Mouse (Mus musculus): Measurements from ENCODE around the gene Slc25a26. TPM values are rescaled to one million over a fixed set of nuclear protein-coding genes. Genes with fewer than 3 reads are reported as not detected.

Gene Slc25a26
- polyA plus RNA-seq, 1 experiment from 2014 or later = 10.7 TPM

GRCm38 (mm10) chr6:94518171-94518570, 18.0 kb downstream of the Slc25a26 start:
- no peak overlapping the region for H3K4me2 ChIP-seq
- H3K9ac ChIP-seq (ENCODE audit: low read depth, low read length) = no peak overlapping the region
- H3K36me3 ChIP-seq (ENCODE audit: control insufficient read depth, insufficient read depth, low read length) = no peaks in the 10 kb centered on the region
- H3K4me3 ChIP-seq (ENCODE audit: low read depth, low read length) = no peak overlapping the region
- H3K27me3 ChIP-seq (ENCODE audit: control insufficient read depth, insufficient read depth, low read length) = no peaks in the 10 kb centered on the region
- no peaks in the 10 kb centered on the region for H3K4me1 ChIP-seq (ENCODE audit: control insufficient read depth, insufficient read depth, low read length)
- WGBS (ENCODE audit: insufficient replicate concordance) = 87% methylated on average over 6 of the region's 6 CpGs
- no peak overlapping the region for H3K27ac ChIP-seq (ENCODE audit: low read depth, low read length)
- H3K9me3 ChIP-seq (replicated peaks; ENCODE audit: control insufficient read depth, low read length) = no peaks in the 10 kb centered on the region
- ATAC-seq (replicated peaks; ENCODE audit: insufficient number of reproducible peaks, low FRiP score, low TSS enrichment) = no peak

GRCm38 (mm10) chr6:94524335-94524734, 24.2 kb downstream of the Slc25a26 start:
- H3K4me3 ChIP-seq (ENCODE audit: low read depth, low read length) = no peak overlapping the region
- H3K4me2 ChIP-seq = no peak overlapping the region
- no peaks in the 10 kb centered on the region for H3K4me1 ChIP-seq (ENCODE audit: control insufficient read depth, insufficient read depth, low read length)
- no peak overlapping the region for H3K27ac ChIP-seq (ENCODE audit: low read depth, low read length)
- H3K9me3 ChIP-seq (replicated peaks; ENCODE audit: control insufficient read depth, low read length) = no peaks in the 10 kb centered on the region
- no peak overlapping the region for H3K9ac ChIP-seq (ENCODE audit: low read depth, low read length)
- H3K36me3 ChIP-seq (ENCODE audit: control insufficient read depth, insufficient read depth, low read length) = no peaks in the 10 kb centered on the region
- ATAC-seq (replicated peaks; ENCODE audit: insufficient number of reproducible peaks, low FRiP score, low TSS enrichment) = no peak
- H3K27me3 ChIP-seq (ENCODE audit: control insufficient read depth, insufficient read depth, low read length) = no peaks in the 10 kb centered on the region
- 22% methylated on average over 2 of the region's 2 CpGs for WGBS (ENCODE audit: insufficient replicate concordance)

- no peak overlapping the region for H3K9ac ChIP-seq (ENCODE audit: low read depth, low read length)
- no peak for ATAC-seq (replicated peaks; ENCODE audit: insufficient number of reproducible peaks, low FRiP score, low TSS enrichment)
- no peak overlapping the region for H3K4me2 ChIP-seq
- H3K4me3 ChIP-seq (ENCODE audit: low read depth, low read length) = no peak overlapping the region
- no peak overlapping the region for H3K27ac ChIP-seq (ENCODE audit: low read depth, low read length)
- H3K36me3 ChIP-seq (ENCODE audit: control insufficient read depth, insufficient read depth, low read length) = no peaks in the 10 kb centered on the region
- no peaks in the 10 kb centered on the region for H3K27me3 ChIP-seq (ENCODE audit: control insufficient read depth, insufficient read depth, low read length)
- no peaks in the 10 kb centered on the region for H3K4me1 ChIP-seq (ENCODE audit: control insufficient read depth, insufficient read depth, low read length)
- WGBS (ENCODE audit: insufficient replicate concordance) = 72% methylated on average over 7 of the region's 7 CpGs
- no peaks in the 10 kb centered on the region for H3K9me3 ChIP-seq (replicated peaks; ENCODE audit: control insufficient read depth, low read length)
These were observed 30.6 kb downstream of the Slc25a26 start for GRCm38 (mm10) chr6:94530756-94531155.

- no peak overlapping the region for H3K27ac ChIP-seq (ENCODE audit: low read depth, low read length)
- no peak overlapping the region for H3K9ac ChIP-seq (ENCODE audit: low read depth, low read length)
- no peaks in the 10 kb centered on the region for H3K36me3 ChIP-seq (ENCODE audit: control insufficient read depth, insufficient read depth, low read length)
- H3K4me3 ChIP-seq (ENCODE audit: low read depth, low read length) = no peak overlapping the region
- H3K9me3 ChIP-seq (replicated peaks; ENCODE audit: control insufficient read depth, low read length) = no peaks in the 10 kb centered on the region
- ATAC-seq (replicated peaks; ENCODE audit: insufficient number of reproducible peaks, low FRiP score, low TSS enrichment) = no peak
- 65% methylated on average over 4 of the region's 4 CpGs for WGBS (ENCODE audit: insufficient replicate concordance)
- no peaks in the 10 kb centered on the region for H3K27me3 ChIP-seq (ENCODE audit: control insufficient read depth, insufficient read depth, low read length)
- no peaks in the 10 kb centered on the region for H3K4me1 ChIP-seq (ENCODE audit: control insufficient read depth, insufficient read depth, low read length)
- H3K4me2 ChIP-seq = no peak overlapping the region
These were observed 32.0 kb downstream of the Slc25a26 start for GRCm38 (mm10) chr6:94532086-94532485.

GRCm38 (mm10) chr6:94536478-94536877, 36.3 kb downstream of the Slc25a26 start:
- WGBS (ENCODE audit: insufficient replicate concordance) = 76% methylated on average over 8 of the region's 8 CpGs
- Histone ChIP-seq H3K9ac (ENCODE audit: low read depth, low read length) (no peak overlapping the region), H3K4me3 (ENCODE audit: low read depth, low read length) (no peak overlapping the region), H3K27ac (ENCODE audit: low read depth, low read length) (no peak overlapping the region), H3K4me1 (ENCODE audit: control insufficient read depth, insufficient read depth, low read length) (no peaks in the 10 kb centered on the region), H3K36me3 (ENCODE audit: control insufficient read depth, insufficient read depth, low read length) (no peaks in the 10 kb centered on the region), H3K27me3 (ENCODE audit: control insufficient read depth, insufficient read depth, low read length) (no peaks in the 10 kb centered on the region), H3K4me2 (no peak overlapping the region), H3K9me3 (replicated peaks; ENCODE audit: control insufficient read depth, low read length) (no peaks in the 10 kb centered on the region)
- ATAC-seq (replicated peaks; ENCODE audit: insufficient number of reproducible peaks, low FRiP score, low TSS enrichment) = no peak

- WGBS (ENCODE audit: insufficient replicate concordance) = 74% methylated on average over 1 of the region's 1 CpGs
- H3K4me3 ChIP-seq (ENCODE audit: low read depth, low read length) = no peak overlapping the region
- no peak for ATAC-seq (replicated peaks; ENCODE audit: insufficient number of reproducible peaks, low FRiP score, low TSS enrichment)
These were observed 37.5 kb downstream of the Slc25a26 start for GRCm38 (mm10) chr6:94537652-94538051.

GRCm38 (mm10) chr6:94540090-94540489, 40.0 kb downstream of the Slc25a26 start:
- WGBS (ENCODE audit: insufficient replicate concordance) = 70% methylated on average over 3 of the region's 3 CpGs
- Histone ChIP-seq H3K27me3 (ENCODE audit: control insufficient read depth, insufficient read depth, low read length) (no peaks in the 10 kb centered on the region), H3K9ac (ENCODE audit: low read depth, low read length) (no peak overlapping the region), H3K9me3 (replicated peaks; ENCODE audit: control insufficient read depth, low read length) (no peaks in the 10 kb centered on the region), H3K4me2 (no peak overlapping the region), H3K4me1 (ENCODE audit: control insufficient read depth, insufficient read depth, low read length) (no peaks in the 10 kb centered on the region), H3K36me3 (ENCODE audit: control insufficient read depth, insufficient read depth, low read length) (no peaks in the 10 kb centered on the region), H3K27ac (ENCODE audit: low read depth, low read length) (no peak overlapping the region), H3K4me3 (ENCODE audit: low read depth, low read length) (no peak overlapping the region)
- ATAC-seq (replicated peaks; ENCODE audit: insufficient number of reproducible peaks, low FRiP score, low TSS enrichment) = no peak

More at GRCm38 (mm10) chr6:94537652-94538051, 37.5 kb downstream of the Slc25a26 start:
- Histone ChIP-seq H3K4me2 (no peak overlapping the region), H3K9ac (ENCODE audit: low read depth, low read length) (no peak overlapping the region), H3K36me3 (ENCODE audit: control insufficient read depth, insufficient read depth, low read length) (no peaks in the 10 kb centered on the region), H3K4me1 (ENCODE audit: control insufficient read depth, insufficient read depth, low read length) (no peaks in the 10 kb centered on the region), H3K27ac (ENCODE audit: low read depth, low read length) (no peak overlapping the region), H3K27me3 (ENCODE audit: control insufficient read depth, insufficient read depth, low read length) (no peaks in the 10 kb centered on the region), H3K9me3 (replicated peaks; ENCODE audit: control insufficient read depth, low read length) (no peaks in the 10 kb centered on the region)

- no peak overlapping the region for H3K4me3 ChIP-seq (ENCODE audit: low read depth, low read length)
- no peaks in the 10 kb centered on the region for H3K9me3 ChIP-seq (replicated peaks; ENCODE audit: control insufficient read depth, low read length)
- H3K36me3 ChIP-seq (ENCODE audit: control insufficient read depth, insufficient read depth, low read length) = no peaks in the 10 kb centered on the region
- no peaks in the 10 kb centered on the region for H3K4me1 ChIP-seq (ENCODE audit: control insufficient read depth, insufficient read depth, low read length)
- 74% methylated on average over 4 of the region's 4 CpGs for WGBS (ENCODE audit: insufficient replicate concordance)
- H3K9ac ChIP-seq (ENCODE audit: low read depth, low read length) = no peak overlapping the region
- H3K27ac ChIP-seq (ENCODE audit: low read depth, low read length) = no peak overlapping the region
- no peak for ATAC-seq (replicated peaks; ENCODE audit: insufficient number of reproducible peaks, low FRiP score, low TSS enrichment)
- H3K4me2 ChIP-seq = no peak overlapping the region
- H3K27me3 ChIP-seq (ENCODE audit: control insufficient read depth, insufficient read depth, low read length) = no peaks in the 10 kb centered on the region
These were observed 40.5 kb downstream of the Slc25a26 start for GRCm38 (mm10) chr6:94540615-94541014.

GRCm38 (mm10) chr6:94541133-94541532, 41.0 kb downstream of the Slc25a26 start:
- no peak overlapping the region for H3K4me2 ChIP-seq
- no peak overlapping the region for H3K27ac ChIP-seq (ENCODE audit: low read depth, low read length)
- H3K9ac ChIP-seq (ENCODE audit: low read depth, low read length) = no peak overlapping the region
- H3K4me3 ChIP-seq (ENCODE audit: low read depth, low read length) = no peak overlapping the region
- no peak for ATAC-seq (replicated peaks; ENCODE audit: insufficient number of reproducible peaks, low FRiP score, low TSS enrichment)
- no peaks in the 10 kb centered on the region for H3K27me3 ChIP-seq (ENCODE audit: control insufficient read depth, insufficient read depth, low read length)
- H3K4me1 ChIP-seq (ENCODE audit: control insufficient read depth, insufficient read depth, low read length) = no peaks in the 10 kb centered on the region
- H3K9me3 ChIP-seq (replicated peaks; ENCODE audit: control insufficient read depth, low read length) = no peaks in the 10 kb centered on the region
- no peaks in the 10 kb centered on the region for H3K36me3 ChIP-seq (ENCODE audit: control insufficient read depth, insufficient read depth, low read length)
- 52% methylated on average over 6 of the region's 6 CpGs for WGBS (ENCODE audit: insufficient replicate concordance)
